Mouse (Mus musculus) forebrain, embryonic 13.5 days (tissue): ENCODE data around the gene Zfp609. TPM values are rescaled to one million over a fixed set of nuclear protein-coding genes. Genes with fewer than 3 reads are reported as not detected.

ENCODE experiments used
- ATAC-seq: fragments of 200-750 bp; cut with Nextera tagmentation; 2 replicates; pipeline ENCODE4 v1.8.0; 2017
- H3K27ac ChIP-seq: fragments of 300-500 bp; sonication (generic); 2 replicates; pipeline ENCODE4 v1.5.1; 2015; ENCODE audit warnings: inconsistent platforms, mild to moderate bottlenecking, moderate library complexity
- H3K27me3 ChIP-seq: fragments of 300-500 bp; sonication (generic); 2 replicates; pipeline ENCODE4 v1.6.1; 2015; ENCODE audit warnings: mild to moderate bottlenecking, inconsistent platforms
- H3K36me3 ChIP-seq: fragments of 300-500 bp; sonication (generic); 2 replicates; pipeline ENCODE4 v1.6.1; 2015; ENCODE audit warnings: mild to moderate bottlenecking, inconsistent platforms; ENCODE audit not compliant: poor library complexity, severe bottlenecking
- H3K4me1 ChIP-seq: fragments of 300-500 bp; sonication (generic); 2 replicates; pipeline ENCODE4 v1.6.1; 2015; ENCODE audit warnings: inconsistent platforms
- H3K4me2 ChIP-seq: fragments of 300-500 bp; sonication (generic); 2 replicates; pipeline ENCODE4 v1.6.1; 2015; ENCODE audit warnings: inconsistent platforms, mild to moderate bottlenecking, moderate library complexity
- H3K4me3 ChIP-seq: fragments of 300-500 bp; sonication (generic); 2 replicates; pipeline ENCODE4 v1.5.1; 2015; ENCODE audit warnings: mild to moderate bottlenecking, inconsistent platforms
- H3K9ac ChIP-seq: fragments of 300-500 bp; sonication (generic); 2 replicates; pipeline ENCODE4 v1.6.1; 2015; ENCODE audit warnings: mild to moderate bottlenecking, inconsistent platforms
- H3K9me3 ChIP-seq: fragments of 300-500 bp; sonication (generic); replicated peaks from 2 replicates; pipeline ENCODE4 v1.6.1; 2016; ENCODE audit warnings: inconsistent platforms
- WGBS: fragments of 180-500 bp; shearing (Covaris S2); methylation state at CpG from one replicate; pipeline ENCODE4 v1.1.7; 2015; 5-methylcytosine and 5-hydroxymethylcytosine counted together
- polyA plus RNA-seq: library from polyadenylated mRNA; unstranded; fragments of >200 nt; fragmentation: Nextera tagmentation; extraction: Ambion mirVana; gene quantifications from 2 replicates; pipeline ENCODE4 v1.2.1, GENCODE M21; 2015

Zfp609 gene
- polyA plus RNA-seq, 1 experiment from 2014 or later, result 9.4 TPM

DNA sequence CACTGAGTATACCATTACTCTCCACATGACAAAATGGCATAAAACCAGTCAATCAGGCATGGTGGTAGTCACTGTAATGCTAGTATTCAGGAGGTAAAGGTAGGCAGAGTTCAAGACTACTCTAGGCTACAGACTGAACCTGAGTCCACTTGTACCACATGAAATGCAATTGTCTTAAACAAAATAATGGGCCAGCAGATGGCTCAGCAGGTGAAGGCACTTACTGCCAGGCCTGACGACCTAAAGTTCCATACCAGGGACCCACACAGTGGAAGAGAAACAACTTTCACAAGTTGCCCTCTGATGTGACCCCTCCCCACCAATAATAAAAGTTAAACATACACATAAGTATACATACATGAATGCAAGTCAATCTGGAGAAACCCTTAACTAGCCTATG is 19.5 kb downstream of the Zfp609 start:
- no peak for ATAC-seq
- Histone ChIP-seq H3K4me3 (no peak overlapping the region), H3K9ac (no peak overlapping the region), H3K36me3 (no peaks in the 10 kb centered on the region), H3K4me2 (no peak overlapping the region), H3K9me3 (no peaks in the 10 kb centered on the region), H3K27me3 (no peaks in the 10 kb centered on the region), H3K4me1 (peaks cover 10% of the 10 kb centered on the region), H3K27ac (no peak overlapping the region)
- WGBS, result 48% methylated on average over 1 of the region's 1 CpGs

- H3K9ac ChIP-seq, result no peak overlapping the region
- H3K27ac ChIP-seq, result 0 out of 2 replicates have a peak overlapping the region, but pooled peaks have one; percentile 27
- no peak for ATAC-seq
- H3K36me3 ChIP-seq, result no peaks in the 10 kb centered on the region
- peaks cover 10% of the 10 kb centered on the region for H3K4me1 ChIP-seq
- no peaks in the 10 kb centered on the region for H3K9me3 ChIP-seq
- WGBS, result 42% methylated on average over 5 of the region's 5 CpGs
- H3K4me3 ChIP-seq, result no peak overlapping the region
- no peak overlapping the region for H3K4me2 ChIP-seq
- H3K27me3 ChIP-seq, result no peaks in the 10 kb centered on the region
These were observed 20.1 kb downstream of the Zfp609 start for GRCm38 (mm10) chr9:65807251-65807650.

GRCm38 (mm10) chr9:65799770-65800169 is 27.6 kb downstream of the Zfp609 start:
- H3K27me3 ChIP-seq, result no peaks in the 10 kb centered on the region
- H3K9me3 ChIP-seq, result no peaks in the 10 kb centered on the region
- no peak overlapping the region for H3K4me3 ChIP-seq
- peaks cover 6% of the 10 kb centered on the region for H3K36me3 ChIP-seq
- H3K9ac ChIP-seq, result no peak overlapping the region
- ATAC-seq, result no peak
- H3K4me1 ChIP-seq, result peaks cover 21% of the 10 kb centered on the region
- no peak overlapping the region for H3K27ac ChIP-seq
- 82% methylated on average over 4 of the region's 4 CpGs for WGBS
- H3K4me2 ChIP-seq, result no peak overlapping the region

GRCm38 (mm10) chr9:65795651-65796050 is 31.7 kb downstream of the Zfp609 start:
- H3K4me2 ChIP-seq, result no peak overlapping the region

GRCm38 (mm10) chr9:65794313-65794712 is 33.1 kb downstream of the Zfp609 start:
- H3K27ac ChIP-seq, result no peak overlapping the region
- ATAC-seq, result no peak
- H3K4me3 ChIP-seq, result no peak overlapping the region
- H3K4me2 ChIP-seq, result no peak overlapping the region
- H3K27me3 ChIP-seq, result no peaks in the 10 kb centered on the region
- H3K36me3 ChIP-seq, result peaks cover 20% of the 10 kb centered on the region
- WGBS, result 36% methylated on average over 7 of the region's 7 CpGs
- peaks cover 57% of the 10 kb centered on the region for H3K4me1 ChIP-seq
- no peak overlapping the region for H3K9ac ChIP-seq
- no peaks in the 10 kb centered on the region for H3K9me3 ChIP-seq

More at GRCm38 (mm10) chr9:65795651-65796050, 31.7 kb downstream of the Zfp609 start:
- Histone ChIP-seq H3K4me3 (no peak overlapping the region), H3K36me3 (peaks cover 20% of the 10 kb centered on the region), H3K4me1 (peaks cover 62% of the 10 kb centered on the region), H3K9me3 (no peaks in the 10 kb centered on the region), H3K27ac (no peak overlapping the region), H3K9ac (no peak overlapping the region), H3K27me3 (no peaks in the 10 kb centered on the region)
- WGBS, result 88% methylated on average over 2 of the region's 2 CpGs
- ATAC-seq, result no peak

DNA sequence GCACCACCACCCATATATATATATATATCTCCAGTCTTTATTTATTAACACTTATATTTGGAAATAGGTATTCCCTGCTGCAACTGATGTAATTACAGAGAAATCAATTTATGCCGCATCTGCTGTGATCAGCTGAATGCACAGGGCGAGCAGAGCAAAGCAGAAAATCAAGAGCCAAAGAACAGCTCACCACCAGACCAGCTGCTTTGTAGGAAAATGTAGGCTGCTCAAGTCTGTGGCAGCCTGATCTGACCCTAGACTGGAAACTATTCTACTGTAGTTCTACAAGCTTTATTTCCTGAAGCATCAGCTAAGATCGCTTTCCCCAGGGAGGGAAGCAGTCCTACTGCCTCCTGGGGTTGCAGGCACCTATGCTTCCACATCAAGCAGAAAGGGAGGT is 33.9 kb downstream of the Zfp609 start:
- no peaks in the 10 kb centered on the region for H3K9me3 ChIP-seq
- no peaks in the 10 kb centered on the region for H3K27me3 ChIP-seq
- no peak overlapping the region for H3K4me2 ChIP-seq
- no peak overlapping the region for H3K4me3 ChIP-seq
- peak overlapping the region; percentile 3; the same call in 1 of the 2 replicates for H3K27ac ChIP-seq
- peaks cover 58% of the 10 kb centered on the region for H3K4me1 ChIP-seq
- ATAC-seq, result no peak
- WGBS, result 75% methylated on average over 3 of the region's 3 CpGs
- no peak overlapping the region for H3K9ac ChIP-seq
- peaks cover 20% of the 10 kb centered on the region for H3K36me3 ChIP-seq

- WGBS, result 55% methylated on average over 3 of the region's 3 CpGs
- Histone ChIP-seq H3K4me2 (no peak overlapping the region), H3K36me3 (peaks cover 20% of the 10 kb centered on the region), H3K4me3 (no peak overlapping the region), H3K9ac (no peak overlapping the region), H3K27me3 (no peaks in the 10 kb centered on the region), H3K4me1 (peaks cover 62% of the 10 kb centered on the region), H3K27ac (peak overlapping the region; percentile 3; the same call in 1 of the 2 replicates), H3K9me3 (no peaks in the 10 kb centered on the region)
- no peak for ATAC-seq
These were observed 34.3 kb downstream of the Zfp609 start for GRCm38 (mm10) chr9:65793086-65793485.

DNA sequence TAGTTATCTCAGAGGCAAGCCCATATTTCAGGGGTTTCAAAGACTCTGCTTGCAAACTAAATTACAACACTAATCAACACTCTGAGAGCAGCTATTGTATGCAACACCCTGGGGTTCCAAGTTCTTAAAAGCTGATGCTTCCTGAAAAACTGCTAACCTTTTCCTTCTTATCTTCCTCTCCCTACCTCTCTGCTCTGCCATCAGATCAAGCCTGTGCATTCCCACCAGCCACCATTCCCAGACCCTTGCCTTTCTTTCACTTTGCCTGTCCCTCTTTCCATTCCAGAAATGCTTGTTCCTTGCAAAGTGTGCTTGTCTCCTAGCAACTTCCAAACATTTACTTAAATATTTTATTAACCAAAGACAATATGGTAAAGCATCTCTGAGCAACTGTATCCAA is 35.5 kb downstream of the Zfp609 start:
- Histone ChIP-seq H3K27ac (no peak overlapping the region), H3K9ac (no peak overlapping the region), H3K4me2 (no peak overlapping the region), H3K9me3 (no peaks in the 10 kb centered on the region), H3K4me3 (no peak overlapping the region), H3K36me3 (peaks cover 20% of the 10 kb centered on the region), H3K27me3 (no peaks in the 10 kb centered on the region), H3K4me1 (peaks cover 75% of the 10 kb centered on the region)
- no peak for ATAC-seq

- Histone ChIP-seq H3K4me2 (no peak overlapping the region), H3K27me3 (no peaks in the 10 kb centered on the region), H3K9me3 (no peaks in the 10 kb centered on the region), H3K4me3 (no peak overlapping the region), H3K36me3 (peaks cover 20% of the 10 kb centered on the region), H3K4me1 (peaks cover 80% of the 10 kb centered on the region), H3K27ac (no peak overlapping the region), H3K9ac (no peak overlapping the region)
- ATAC-seq, result no peak
- WGBS, result 78% methylated on average over 4 of the region's 4 CpGs
These were observed 36.3 kb downstream of the Zfp609 start for GRCm38 (mm10) chr9:65791106-65791505.

DNA sequence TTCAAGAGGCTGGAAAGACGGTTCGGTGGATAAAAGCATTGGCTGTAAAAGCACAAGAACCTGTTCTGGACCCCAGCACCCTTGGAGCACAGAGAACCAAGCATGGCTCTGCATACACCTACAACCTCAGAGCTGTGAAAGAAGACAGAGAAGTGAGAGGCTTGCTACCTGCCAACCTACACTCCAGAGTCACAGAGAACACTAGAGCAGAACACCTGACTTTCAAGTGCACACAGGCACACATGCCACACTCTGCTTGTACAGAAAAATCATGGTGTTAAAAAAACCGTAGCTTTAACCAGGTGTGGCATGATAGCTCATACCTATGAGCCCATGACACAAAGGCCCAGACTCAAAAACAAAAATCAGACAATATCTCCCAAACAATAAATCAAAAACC is 37.6 kb downstream of the Zfp609 start:
- Histone ChIP-seq H3K27ac (no peak overlapping the region), H3K27me3 (no peaks in the 10 kb centered on the region), H3K4me2 (no peak overlapping the region), H3K36me3 (peaks cover 13% of the 10 kb centered on the region), H3K9ac (no peak overlapping the region), H3K9me3 (no peaks in the 10 kb centered on the region), H3K4me3 (no peak overlapping the region), H3K4me1 (peaks cover 70% of the 10 kb centered on the region)
- WGBS, result 89% methylated on average over 3 of the region's 3 CpGs
- no peak for ATAC-seq

DNA sequence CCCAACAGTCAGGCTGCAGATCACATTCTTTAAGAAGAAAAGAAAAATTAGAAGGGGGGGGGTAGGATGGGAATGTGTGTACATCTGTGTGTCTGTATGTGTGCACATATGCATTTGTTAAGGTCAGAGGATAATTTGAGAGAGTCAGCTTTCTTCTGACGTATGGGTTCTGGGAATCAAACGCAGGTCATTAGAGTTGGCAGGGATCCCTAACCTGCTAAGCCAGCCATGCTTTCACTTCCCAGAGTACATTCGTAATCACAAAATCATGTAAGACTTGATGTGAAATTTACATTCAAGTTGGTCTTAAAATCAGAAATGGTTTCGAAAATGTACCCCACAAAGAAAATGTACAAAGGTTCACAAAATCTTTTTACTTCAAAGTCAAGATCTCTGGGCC is 38.8 kb downstream of the Zfp609 start:
- peaks cover 57% of the 10 kb centered on the region for H3K4me1 ChIP-seq

DNA sequence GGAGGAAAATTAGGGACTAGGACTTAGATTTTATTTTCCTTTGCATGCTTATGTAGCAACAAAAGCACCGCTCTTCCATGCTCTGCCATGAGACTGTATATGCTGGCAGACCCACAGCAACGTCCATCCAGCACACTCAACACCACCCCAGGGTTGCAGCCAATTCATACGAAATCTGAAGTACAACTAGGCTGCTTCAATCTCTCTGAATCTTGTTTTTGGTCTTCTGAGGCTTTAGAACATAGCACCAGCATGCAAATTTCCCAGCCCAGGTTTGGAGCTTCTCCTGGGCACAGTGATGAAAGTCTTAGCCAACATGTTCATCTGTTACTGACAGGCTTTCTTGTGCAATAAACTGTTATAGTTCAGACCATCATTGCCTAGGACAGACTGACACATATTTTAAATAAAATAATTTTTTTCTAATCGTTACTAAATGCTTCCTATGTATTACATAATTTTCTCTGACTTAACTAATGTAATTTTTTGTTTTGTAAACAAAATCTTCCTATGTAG is 39.5 kb downstream of the Zfp609 start:
- Histone ChIP-seq H3K9me3 (no peaks in the 10 kb centered on the region), H3K4me1 (peaks cover 51% of the 10 kb centered on the region), H3K27ac (peak overlapping the region; percentile 31), H3K27me3 (no peaks in the 10 kb centered on the region), H3K4me2 (no peak overlapping the region), H3K4me3 (no peak overlapping the region), H3K36me3 (no peaks in the 10 kb centered on the region), H3K9ac (peak overlapping the region; percentile 23; the same call in 1 of the 2 replicates)
- 77% methylated on average over 4 of the region's 4 CpGs for WGBS
- ATAC-seq, result no peak

More for the DNA sequence above, 38.8 kb downstream of the Zfp609 start:
- WGBS, result 77% methylated on average over 4 of the region's 4 CpGs
- H3K9me3 ChIP-seq, result no peaks in the 10 kb centered on the region
- no peak overlapping the region for H3K9ac ChIP-seq
- no peaks in the 10 kb centered on the region for H3K27me3 ChIP-seq
- no peak overlapping the region for H3K4me2 ChIP-seq
- H3K27ac ChIP-seq, result no peak overlapping the region
- ATAC-seq, result no peak
- 0 out of 2 replicates have a peak, but pooled peaks cover 1% of the 10 kb centered on the region for H3K36me3 ChIP-seq
- no peak overlapping the region for H3K4me3 ChIP-seq
